Mouse (Mus musculus) forebrain, embryonic 12.5 days (tissue): Measurements from ENCODE around the gene Dnah17. TPM values are rescaled to one million over a fixed set of nuclear protein-coding genes. Genes with fewer than 3 reads are reported as not detected.

Experiments used
- ATAC-seq: fragments of 200-750 bp; cut with Nextera tagmentation; 2 replicates; pipeline ENCODE4 v1.8.0; 2017; ENCODE audit warnings: moderate TSS enrichment; ENCODE audit not compliant: low FRiP score
- H3K27ac ChIP-seq: fragments of 300-500 bp; sonication (generic); 2 replicates; pipeline ENCODE4 v1.5.1; 2016; ENCODE audit warnings: mild to moderate bottlenecking
- H3K27me3 ChIP-seq: fragments of 300-500 bp; sonication (generic); 2 replicates; pipeline ENCODE4 v1.6.1; 2016; ENCODE audit warnings: mild to moderate bottlenecking
- H3K36me3 ChIP-seq: fragments of 300-500 bp; sonication (generic); replicated peaks from 2 replicates; pipeline ENCODE4 v1.6.1; 2016; ENCODE audit warnings: mild to moderate bottlenecking
- H3K4me1 ChIP-seq: fragments of 300-500 bp; sonication (generic); 2 replicates; pipeline ENCODE4 v1.6.1; 2016
- H3K4me2 ChIP-seq: fragments of 300-500 bp; sonication (generic); 2 replicates; pipeline ENCODE4 v1.6.1; 2016; ENCODE audit warnings: mild to moderate bottlenecking, moderate library complexity
- H3K4me3 ChIP-seq: fragments of 300-500 bp; sonication (generic); replicated peaks from 2 replicates; pipeline ENCODE4 v1.5.1; 2016; ENCODE audit warnings: mild to moderate bottlenecking
- H3K9ac ChIP-seq: fragments of 300-500 bp; sonication (generic); 2 replicates; pipeline ENCODE4 v1.6.1; 2016; ENCODE audit warnings: mild to moderate bottlenecking
- H3K9me3 ChIP-seq: fragments of 300-500 bp; sonication (generic); 2 replicates; pipeline ENCODE4 v1.6.1; 2016
- WGBS: fragments of 180-500 bp; shearing (Covaris S2); methylation state at CpG from one replicate; pipeline ENCODE4 v1.1.7; 2016; 5-methylcytosine and 5-hydroxymethylcytosine counted together
- polyA plus RNA-seq: library from polyadenylated mRNA; unstranded; fragments of >200 nt; fragmentation: Nextera tagmentation; extraction: Ambion mirVana; gene quantifications from 2 replicates; pipeline ENCODE4 v1.2.1, GENCODE M21; 2016

Dnah17 gene
- polyA plus RNA-seq, 1 experiment from 2014 or later: 0.34 TPM

DNA sequence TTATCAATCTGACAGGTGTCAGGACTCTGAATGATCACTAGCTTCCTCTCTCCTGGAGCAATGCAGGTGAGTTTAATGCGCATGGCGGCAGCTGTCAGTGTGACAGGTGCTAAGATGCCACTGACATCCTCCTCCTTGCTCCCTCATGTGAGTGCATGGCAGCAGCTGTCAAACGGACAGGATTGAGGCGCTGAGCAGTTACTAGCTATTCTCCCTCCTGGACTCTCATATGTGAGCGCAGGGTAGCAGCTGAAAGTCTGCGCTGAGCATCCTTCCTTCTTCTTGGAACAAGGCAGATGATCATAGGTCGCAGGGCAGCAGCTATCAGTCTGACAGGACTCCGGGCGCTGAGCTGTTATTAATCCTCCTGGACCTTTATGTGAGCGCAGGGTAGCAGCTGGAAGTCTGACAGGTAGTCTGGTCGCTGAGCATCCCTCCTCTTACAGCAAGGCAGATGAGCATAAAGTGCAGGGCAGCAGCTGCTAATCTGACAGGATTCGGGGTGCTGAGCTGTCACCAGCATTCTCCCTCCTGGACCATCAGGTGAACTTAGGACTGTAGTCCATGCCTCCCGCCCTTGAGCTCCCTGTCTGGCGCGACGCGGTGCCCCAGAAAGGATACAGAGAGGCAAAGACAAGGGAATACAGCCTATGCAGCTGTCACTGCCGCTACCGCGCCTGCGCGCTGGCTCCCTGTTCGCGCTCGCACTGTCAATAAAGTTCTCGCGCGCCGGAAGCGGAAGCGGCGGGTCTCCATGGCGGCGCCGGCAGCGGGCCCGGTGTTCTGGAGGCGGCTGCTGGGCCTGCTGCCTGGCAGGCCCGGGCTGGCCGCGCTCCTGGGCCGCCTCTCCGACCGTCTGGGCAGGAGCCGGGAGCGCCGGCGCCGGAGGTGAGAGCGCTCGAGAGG is 144.1 kb downstream of the Dnah17 start, which contains the start of gene Pgs1:
Gene Pgs1, plus strand, starts transcription at position 167 of the 906 bp plus-strand sequence.
- H3K27ac ChIP-seq: peak within 1 kb of the TSS; percentile 82
- peaks cover 48% of the 10 kb centered on the region for H3K4me1 ChIP-seq
- peak within 1 kb of the TSS; percentile 98 for H3K9ac ChIP-seq
- peak; percentile 92 for ATAC-seq
- peak within 1 kb of the TSS; percentile 100 for H3K4me3 ChIP-seq
- 9% methylated on average over 46 of the region's 51 CpGs for WGBS
- no peaks in the 10 kb centered on the region for H3K9me3 ChIP-seq
- no peaks in the 10 kb centered on the region for H3K36me3 ChIP-seq
- H3K27me3 ChIP-seq: no peaks in the 10 kb centered on the region
- H3K4me2 ChIP-seq: peak within 1 kb of the TSS; percentile 94

DNA sequence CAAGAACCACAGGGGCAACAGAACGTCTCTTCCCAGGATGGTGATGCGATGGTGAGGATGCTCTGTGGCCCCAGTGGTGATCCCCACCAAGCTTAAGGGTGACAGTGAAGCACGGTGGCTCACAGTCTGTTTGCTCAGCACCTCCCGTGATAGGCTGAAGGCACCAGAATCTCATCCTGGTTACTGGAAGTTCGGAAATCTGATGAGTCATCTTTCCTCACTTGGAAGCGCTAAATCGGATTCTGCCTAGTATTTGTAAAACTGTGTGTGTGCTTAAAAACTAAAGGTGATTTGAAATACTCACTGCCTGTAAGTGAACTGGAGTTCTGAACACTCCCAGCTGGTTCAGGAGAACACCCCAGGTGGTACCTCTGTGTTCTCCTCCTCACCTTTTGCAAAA is 146.7 kb downstream of the Dnah17 start:
- Histone ChIP-seq H3K4me1 (peaks cover 22% of the 10 kb centered on the region), H3K4me2 (no peak overlapping the region), H3K4me3 (no peak overlapping the region), H3K27me3 (0 out of 2 replicates have a peak, but pooled peaks cover 2% of the 10 kb centered on the region), H3K36me3 (no peaks in the 10 kb centered on the region), H3K9me3 (no peaks in the 10 kb centered on the region), H3K9ac (no peak overlapping the region), H3K27ac (no peak overlapping the region)
- 73% methylated on average over 7 of the region's 7 CpGs for WGBS
- ATAC-seq: no peak

DNA sequence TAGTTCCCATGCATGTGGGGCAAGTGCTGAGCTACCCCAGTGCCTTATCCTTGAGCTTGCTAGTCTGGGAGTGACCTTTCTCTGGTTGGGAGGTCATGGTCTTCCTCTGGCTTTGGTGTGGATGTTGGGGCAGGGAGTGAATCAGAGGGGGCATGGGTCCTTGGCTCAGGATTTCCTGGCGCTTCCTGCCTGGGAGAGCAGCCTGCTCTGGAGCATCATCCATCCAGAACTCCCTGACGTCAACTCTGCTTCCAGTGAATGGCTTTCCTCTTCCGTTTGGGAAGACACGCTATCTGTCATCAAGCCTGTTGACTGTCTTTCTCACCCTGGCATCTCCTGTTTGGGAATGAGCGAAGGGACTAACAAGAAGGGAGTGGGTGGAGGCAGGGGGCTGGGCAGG is 148.0 kb downstream of the Dnah17 start:
- no peak overlapping the region for H3K4me3 ChIP-seq
- no peak overlapping the region for H3K27ac ChIP-seq
- H3K4me1 ChIP-seq: peaks cover 12% of the 10 kb centered on the region
- H3K9me3 ChIP-seq: no peaks in the 10 kb centered on the region
- 83% methylated on average over 5 of the region's 5 CpGs for WGBS
- no peak for ATAC-seq
- H3K9ac ChIP-seq: no peak overlapping the region
- no peak overlapping the region for H3K4me2 ChIP-seq
- no peaks in the 10 kb centered on the region for H3K36me3 ChIP-seq
- 0 out of 2 replicates have a peak, but pooled peaks cover 7% of the 10 kb centered on the region for H3K27me3 ChIP-seq

DNA sequence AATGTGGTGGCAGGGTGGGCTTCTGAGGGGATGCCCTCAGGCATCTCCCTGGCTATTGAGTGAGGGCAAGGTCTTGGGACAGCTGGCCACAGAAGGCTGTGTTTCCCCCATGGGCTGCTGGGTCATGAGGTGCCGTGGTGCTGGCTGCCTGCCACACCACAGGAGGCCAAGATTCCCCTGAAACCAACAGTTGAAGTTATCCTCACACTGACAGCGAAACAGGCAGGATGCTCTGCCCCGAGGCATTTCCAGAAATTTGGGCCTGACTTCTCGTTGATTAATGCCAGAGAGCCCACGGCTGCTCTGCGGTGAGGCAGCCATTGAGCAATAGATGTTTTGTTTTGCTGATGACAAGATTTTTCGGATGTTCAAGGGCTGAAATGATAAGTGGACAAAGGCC is 151.0 kb downstream of the Dnah17 start:
- H3K36me3 ChIP-seq: no peaks in the 10 kb centered on the region

DNA sequence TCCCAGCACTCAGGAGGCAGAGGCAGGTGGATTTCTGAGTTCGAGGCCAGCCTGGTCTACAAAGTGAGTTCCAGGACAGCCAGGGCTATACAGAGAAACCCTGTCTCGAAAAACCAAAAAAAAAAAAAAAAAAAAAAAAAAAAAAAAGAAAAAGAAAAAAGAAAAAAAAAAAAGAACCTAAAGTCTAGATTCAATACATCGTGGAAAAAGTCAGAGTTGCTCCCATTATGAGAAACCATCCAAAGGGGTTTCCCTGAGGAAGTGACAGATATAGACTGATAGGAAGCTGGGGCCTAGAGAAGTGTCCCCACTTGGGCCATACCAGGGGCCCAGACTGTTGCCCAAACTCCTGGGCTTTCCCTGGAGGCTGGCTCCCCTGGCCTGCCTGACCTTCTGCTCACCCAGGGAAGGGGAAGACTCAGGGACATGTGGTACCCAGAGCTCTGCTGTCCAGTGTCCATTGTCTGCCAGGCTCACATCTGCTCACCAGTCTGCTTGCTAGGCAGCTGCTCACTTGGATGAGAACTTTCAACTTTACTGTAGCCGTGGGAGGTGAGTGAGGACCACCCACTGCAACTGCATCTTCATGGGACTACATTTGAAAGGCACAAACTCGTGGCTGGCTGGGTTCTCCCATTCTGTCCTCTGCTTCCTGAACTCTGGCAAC is 152.6 kb downstream of the Dnah17 start:
- no peak for ATAC-seq
- H3K4me2 ChIP-seq: no peak overlapping the region
- WGBS: 71% methylated on average over 4 of the region's 5 CpGs
- H3K36me3 ChIP-seq: no peaks in the 10 kb centered on the region
- peaks cover 28% of the 10 kb centered on the region for H3K27me3 ChIP-seq
- no peaks in the 10 kb centered on the region for H3K9me3 ChIP-seq
- H3K27ac ChIP-seq: no peak overlapping the region
- peaks cover 35% of the 10 kb centered on the region for H3K4me1 ChIP-seq
- no peak overlapping the region for H3K4me3 ChIP-seq
- no peak overlapping the region for H3K9ac ChIP-seq

More for the DNA sequence above, 151.0 kb downstream of the Dnah17 start:
- Histone ChIP-seq H3K9me3 (no peaks in the 10 kb centered on the region), H3K4me3 (no peak overlapping the region), H3K9ac (no peak overlapping the region), H3K4me1 (peaks cover 26% of the 10 kb centered on the region), H3K27me3 (peaks cover 13% of the 10 kb centered on the region; the same call in 1 of the 2 replicates), H3K27ac (no peak overlapping the region), H3K4me2 (no peak overlapping the region)
- no peak for ATAC-seq
- 78% methylated on average over 7 of the region's 7 CpGs for WGBS

DNA sequence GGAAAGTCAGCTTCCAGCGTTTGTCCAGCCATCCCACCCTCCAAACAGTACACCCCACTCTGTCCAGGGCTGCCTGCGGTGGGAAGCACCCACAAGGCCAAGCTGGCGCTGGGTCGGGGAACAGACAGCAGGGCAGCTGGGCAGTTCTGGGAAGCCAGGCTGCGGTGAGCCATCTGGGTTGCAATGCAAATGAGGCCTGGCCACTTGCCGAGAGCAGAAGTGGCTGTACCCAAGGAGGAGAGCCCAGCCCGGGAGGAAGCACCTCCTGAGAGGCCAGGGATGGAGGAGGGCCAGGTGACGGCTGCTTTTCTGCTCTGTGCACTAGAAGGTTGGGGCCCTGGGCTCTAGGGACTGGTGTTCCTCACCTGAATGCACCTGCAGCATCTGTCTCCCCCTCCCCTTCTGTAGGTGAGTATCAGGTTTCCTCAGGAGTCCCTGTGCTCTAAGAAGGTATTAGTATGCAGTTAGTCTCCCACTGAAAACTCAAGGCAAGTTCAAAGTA is 154.3 kb downstream of the Dnah17 start:
- Histone ChIP-seq H3K27ac (peak overlapping the region; percentile 83), H3K27me3 (peaks cover 36% of the 10 kb centered on the region), H3K9me3 (no peaks in the 10 kb centered on the region), H3K4me1 (peaks cover 40% of the 10 kb centered on the region), H3K4me3 (no peak overlapping the region), H3K4me2 (peak overlapping the region; percentile 19), H3K36me3 (no peaks in the 10 kb centered on the region), H3K9ac (peak overlapping the region; percentile 7; the same call in 1 of the 2 replicates)
- peak; percentile 51 for ATAC-seq
- WGBS: under 1% methylated on average over 8 of the region's 8 CpGs

DNA sequence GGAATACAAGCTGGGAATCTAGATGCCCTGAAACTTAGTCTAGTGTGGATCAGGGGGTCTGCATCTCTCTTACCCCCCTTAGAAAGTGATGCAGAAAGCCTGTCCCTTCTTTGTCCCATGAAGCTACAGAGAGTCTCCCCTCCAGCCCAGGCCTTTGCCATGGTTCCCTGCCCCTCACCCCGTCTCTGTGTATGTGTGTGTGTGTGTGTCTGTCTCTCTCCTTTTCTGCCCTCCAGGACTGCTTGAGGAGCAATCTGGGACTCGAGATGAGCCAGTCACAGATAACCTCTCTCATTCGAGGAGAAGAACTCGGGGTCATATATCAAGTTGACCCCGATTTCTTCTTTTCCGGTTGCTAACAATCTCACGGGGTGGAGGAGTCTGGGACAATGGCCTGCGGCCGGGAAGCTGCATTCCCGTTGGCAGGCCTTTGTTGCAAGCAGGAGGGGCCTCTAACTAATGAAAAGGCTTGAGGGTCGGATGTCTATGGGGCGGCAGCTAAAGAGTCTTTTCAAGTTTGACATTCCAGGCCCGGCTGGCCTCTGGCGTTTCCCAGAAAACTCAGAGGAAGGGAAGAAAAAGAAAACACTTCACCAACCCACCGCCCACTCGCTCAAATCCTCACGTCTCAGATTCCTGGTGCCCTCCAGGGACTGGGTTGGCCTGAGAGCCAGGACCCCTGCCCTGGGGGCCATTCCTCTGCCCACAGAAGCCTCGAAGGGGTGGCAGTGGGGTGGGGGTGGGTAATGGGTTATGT is 155.0 kb downstream of the Dnah17 start:
- peak overlapping the region; percentile 19 for H3K4me2 ChIP-seq
- no peak overlapping the region for H3K4me3 ChIP-seq
- no peaks in the 10 kb centered on the region for H3K9me3 ChIP-seq
- no peak overlapping the region for H3K9ac ChIP-seq
- peak; percentile 67; the same call in 1 of the 2 replicates for ATAC-seq
- peaks cover 42% of the 10 kb centered on the region for H3K27me3 ChIP-seq
- 2% methylated on average over 18 of the region's 18 CpGs for WGBS
- peaks cover 46% of the 10 kb centered on the region for H3K4me1 ChIP-seq
- peak overlapping the region; percentile 83 for H3K27ac ChIP-seq
- H3K36me3 ChIP-seq: no peaks in the 10 kb centered on the region

DNA sequence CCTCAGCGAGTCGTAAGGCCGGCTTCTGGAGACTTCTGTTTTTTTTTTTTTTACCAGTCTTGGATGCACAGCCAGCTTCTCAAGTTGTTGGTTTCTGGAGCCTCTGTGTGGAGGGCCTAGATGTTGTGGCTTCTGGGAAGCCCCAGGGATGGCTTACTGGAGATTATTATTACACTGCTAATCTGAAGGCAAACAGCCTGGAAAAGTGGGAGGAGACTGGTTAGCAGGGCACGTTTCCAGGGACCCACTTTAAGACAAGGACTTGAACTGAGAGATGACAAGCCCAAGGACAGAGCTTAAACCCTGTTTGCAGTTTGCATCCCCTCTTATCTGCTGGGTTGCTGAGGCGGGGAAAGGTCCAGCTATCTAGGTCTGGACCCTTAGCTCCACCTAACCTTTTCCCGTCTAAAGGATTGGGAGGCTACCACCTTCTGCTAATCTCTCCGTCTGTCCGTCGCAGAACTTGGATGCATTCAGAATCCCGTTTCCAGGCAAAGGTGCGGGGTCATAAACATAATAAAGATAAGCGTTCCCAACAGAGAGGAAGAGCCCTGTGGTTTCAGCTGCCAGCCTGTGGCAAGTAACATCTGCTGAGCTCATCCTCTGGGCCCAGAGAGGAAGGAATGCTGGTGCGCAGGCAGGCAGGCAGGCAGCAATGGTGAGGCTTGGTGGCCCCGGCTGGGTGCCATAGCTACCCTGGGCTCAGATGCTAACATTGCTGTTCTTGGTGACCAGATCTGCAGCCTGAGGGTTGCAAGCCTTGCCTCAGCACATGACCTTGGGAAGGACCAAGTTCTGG is 155.9 kb downstream of the Dnah17 start:
- Histone ChIP-seq H3K4me1 (peaks cover 54% of the 10 kb centered on the region), H3K9ac (no peak overlapping the region), H3K9me3 (no peaks in the 10 kb centered on the region), H3K27me3 (peaks cover 45% of the 10 kb centered on the region), H3K4me3 (no peak overlapping the region), H3K36me3 (no peaks in the 10 kb centered on the region), H3K4me2 (no peak overlapping the region), H3K27ac (no peak overlapping the region)
- ATAC-seq: no peak
- WGBS: 20% methylated on average over 14 of the region's 14 CpGs

DNA sequence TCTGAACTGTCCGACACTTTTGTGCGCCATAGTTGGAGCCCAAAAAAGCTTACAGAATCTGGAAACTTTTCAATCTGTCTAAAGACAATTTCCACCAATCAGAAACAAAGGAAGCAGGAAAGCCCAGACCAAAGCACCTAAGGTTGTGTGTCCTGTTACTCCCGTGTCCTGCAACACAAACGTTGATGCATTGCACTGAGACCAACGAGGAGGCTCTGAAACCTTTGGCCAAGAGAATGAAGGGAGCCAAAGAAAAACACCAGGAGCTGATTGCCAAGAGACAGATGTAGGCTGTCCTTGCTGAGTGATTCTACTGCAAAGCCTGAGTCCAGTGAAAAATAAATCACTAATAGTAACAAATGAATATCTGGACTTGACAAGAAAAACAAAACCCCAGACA is 156.9 kb downstream of the Dnah17 start:
- 41% methylated on average over 5 of the region's 5 CpGs for WGBS

DNA sequence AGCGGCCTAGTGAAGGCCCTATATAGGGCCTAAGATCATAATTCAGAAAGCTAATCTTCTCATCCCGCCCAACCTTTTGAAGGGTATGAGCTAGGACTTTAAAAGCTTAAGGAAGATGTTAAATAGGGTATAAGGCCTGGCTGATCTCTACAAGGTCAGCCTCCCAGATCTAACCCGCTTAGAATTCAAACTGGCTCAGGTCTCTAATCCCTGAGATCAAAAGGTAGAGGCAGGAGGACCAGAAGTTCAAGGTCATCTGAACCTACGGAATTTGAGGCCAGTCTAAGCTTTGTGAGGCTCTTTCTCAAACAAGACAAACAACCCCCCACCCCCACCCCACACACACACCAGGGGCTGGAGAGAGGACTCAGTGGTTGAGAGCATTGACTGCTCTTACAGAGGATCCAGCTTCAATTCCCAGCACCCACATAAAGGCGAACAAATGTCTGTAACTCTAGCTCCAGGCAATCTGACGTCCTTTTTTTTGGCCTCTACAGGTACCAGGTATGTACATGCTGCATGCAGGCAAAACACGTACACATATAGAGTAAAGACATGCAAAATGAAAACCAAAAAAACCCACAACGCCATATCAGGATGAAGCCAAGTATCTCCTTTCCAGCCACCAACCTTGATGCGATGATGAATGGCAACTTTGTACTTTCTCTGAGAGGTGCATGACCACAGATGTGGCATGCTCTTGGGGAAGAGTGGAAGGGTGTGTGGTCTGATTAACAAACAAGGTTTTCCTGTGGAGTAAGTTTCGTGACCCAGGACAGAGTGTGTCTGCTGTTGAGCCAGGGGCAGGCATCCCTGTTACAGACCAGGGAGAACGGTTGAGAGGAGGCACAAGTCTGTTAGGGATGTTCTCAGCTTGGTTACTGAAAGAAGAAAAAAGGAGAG is 157.5 kb downstream of the Dnah17 start:
- ATAC-seq: no peak
- H3K27ac ChIP-seq: no peak overlapping the region
- peaks cover 41% of the 10 kb centered on the region for H3K27me3 ChIP-seq

More for the DNA sequence above, 156.9 kb downstream of the Dnah17 start:
- no peak overlapping the region for H3K9ac ChIP-seq
- no peaks in the 10 kb centered on the region for H3K36me3 ChIP-seq
- H3K27me3 ChIP-seq: peaks cover 45% of the 10 kb centered on the region
- ATAC-seq: no peak
- peaks cover 57% of the 10 kb centered on the region for H3K4me1 ChIP-seq
- no peak overlapping the region for H3K4me2 ChIP-seq
- H3K27ac ChIP-seq: no peak overlapping the region
- no peak overlapping the region for H3K4me3 ChIP-seq
- H3K9me3 ChIP-seq: no peaks in the 10 kb centered on the region

More for the DNA sequence above, 157.5 kb downstream of the Dnah17 start:
- no peaks in the 10 kb centered on the region for H3K36me3 ChIP-seq
- 50% methylated on average over 11 of the region's 11 CpGs for WGBS
- H3K9ac ChIP-seq: no peak overlapping the region
- H3K9me3 ChIP-seq: no peaks in the 10 kb centered on the region
- H3K4me3 ChIP-seq: no peak overlapping the region
- H3K4me2 ChIP-seq: no peak overlapping the region
- H3K4me1 ChIP-seq: peaks cover 61% of the 10 kb centered on the region
